Mouse (Mus musculus): ENCODE measurements around the gene Hbb-bs.
A peak's percentile ranks its signal among the peaks of the same experiment; 100 is the strongest.
"Not testable (repeated sequence)": the region's sequence is repeated elsewhere in the genome, so short reads cannot be mapped to it uniquely, and the experiment has no call there.

The Hbb-bs gene

GRCm38 (mm10) chr7:103811223-103811845, 16.6 kb downstream of the Hbb-bs start:
- DNase-seq (ENCODE audit: low read depth, low spot score): no peak

DNA sequence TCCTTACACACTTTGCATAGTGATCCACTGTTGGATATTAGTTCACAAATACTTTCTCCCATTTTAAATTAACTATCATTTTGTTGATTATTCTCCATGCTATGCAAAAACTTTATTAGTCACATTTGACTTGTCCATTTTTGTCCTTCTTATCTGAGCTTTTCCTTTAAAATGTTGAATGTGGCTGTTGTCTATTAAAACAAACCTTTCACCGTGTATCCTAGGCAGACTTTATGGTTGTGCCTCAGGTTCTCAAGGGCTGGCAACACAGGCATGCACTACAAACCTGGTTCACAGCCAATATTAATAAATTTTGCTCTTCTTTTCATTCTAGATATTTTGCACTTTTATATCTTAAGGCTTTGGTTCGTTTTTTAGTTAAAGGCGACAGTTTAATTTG, 17.1 kb downstream of the Hbb-bs start:
- DNase-seq (ENCODE audit: low read depth, low spot score): no peak

- DNase-seq (ENCODE audit: low read depth, low spot score): no peak
Measured at GRCm38 (mm10) chr7:103810296-103810695, 17.6 kb downstream of the Hbb-bs start.

DNA sequence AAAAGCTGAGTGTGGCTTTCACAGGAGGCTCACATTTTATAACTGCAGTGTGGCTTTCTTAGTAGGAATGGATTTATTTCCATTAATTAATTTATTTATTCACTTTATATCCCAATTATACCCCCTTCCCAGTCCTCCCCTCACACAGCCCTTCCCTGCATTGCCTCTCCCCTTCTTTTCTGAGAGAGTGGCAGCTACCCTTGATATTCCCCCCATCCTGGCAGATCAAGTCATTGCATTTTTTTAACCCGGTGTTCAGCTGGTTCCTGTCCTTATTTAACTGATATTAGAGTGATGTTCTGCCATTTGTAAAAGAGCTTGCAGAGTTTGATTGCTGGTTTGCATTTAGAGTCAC, 18.1 kb downstream of the Hbb-bs start:
- DNase-seq (ENCODE audit: low read depth, low spot score): no peak

DNA sequence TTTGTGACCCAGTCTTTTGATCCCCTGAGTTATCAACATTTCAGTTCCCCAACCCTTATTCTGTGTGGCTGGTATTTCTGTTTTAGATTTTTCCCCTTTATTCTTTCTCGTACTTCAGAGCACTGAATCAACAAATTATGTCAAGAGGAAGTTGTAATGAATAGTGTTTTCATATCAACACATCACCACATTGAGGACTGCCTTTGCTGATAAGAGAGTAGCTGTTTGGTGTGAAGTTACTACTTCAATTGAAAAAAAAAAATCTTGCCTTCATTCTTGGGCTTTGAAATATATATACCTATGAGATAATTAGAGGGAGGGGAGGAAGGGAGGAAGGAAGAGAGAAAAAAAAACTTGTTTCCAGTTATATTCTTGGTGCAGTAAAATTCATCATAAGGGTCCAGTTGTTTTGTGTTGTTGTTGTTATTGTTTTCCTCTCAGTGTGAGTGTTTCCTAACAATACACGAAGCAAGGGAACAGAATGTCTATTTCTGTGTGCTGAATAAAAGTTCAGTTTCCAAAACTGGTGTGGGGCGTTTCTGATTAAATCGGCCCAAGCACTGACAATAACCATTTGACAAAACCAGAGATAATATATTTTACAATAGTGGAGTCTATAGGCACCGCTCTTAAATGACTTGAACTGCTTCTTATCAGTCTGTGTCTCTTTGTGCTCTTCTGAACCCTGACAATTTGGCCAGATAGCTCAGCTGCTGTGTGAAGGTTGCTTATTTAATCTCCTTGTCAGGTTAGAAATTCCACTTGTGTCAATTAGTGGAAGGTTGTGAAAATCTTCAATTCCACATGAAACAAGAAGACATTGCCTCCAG, 18.7 kb downstream of the Hbb-bs start:
- no peak for DNase-seq (ENCODE audit: low read depth, low spot score)

DNA sequence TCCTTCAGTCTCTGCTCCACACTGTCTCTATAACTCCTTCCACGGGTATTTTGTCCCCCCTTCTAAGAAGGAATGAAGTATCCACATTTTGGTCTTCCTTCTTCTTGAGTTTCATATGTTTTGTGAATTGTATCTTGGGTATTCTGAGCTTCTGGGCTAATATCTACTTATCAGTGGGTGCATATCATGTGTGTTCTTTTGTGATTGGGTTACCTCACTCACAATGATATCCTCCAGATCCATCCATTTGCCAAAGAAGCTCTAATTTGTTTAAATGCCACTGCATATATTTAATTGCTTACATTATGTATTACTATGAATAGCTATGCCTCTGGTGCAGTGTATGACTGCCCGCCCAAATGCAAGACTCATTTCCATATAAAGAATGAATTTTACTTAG, 19.8 kb downstream of the Hbb-bs start:
- not testable (repeated sequence) for DNase-seq (ENCODE audit: low read depth, low spot score)

- peak; percentile 11 for DNase-seq (ENCODE audit: low read depth, low spot score)
Measured at GRCm38 (mm10) chr7:103806856-103807255, 21.0 kb downstream of the Hbb-bs start.

DNA sequence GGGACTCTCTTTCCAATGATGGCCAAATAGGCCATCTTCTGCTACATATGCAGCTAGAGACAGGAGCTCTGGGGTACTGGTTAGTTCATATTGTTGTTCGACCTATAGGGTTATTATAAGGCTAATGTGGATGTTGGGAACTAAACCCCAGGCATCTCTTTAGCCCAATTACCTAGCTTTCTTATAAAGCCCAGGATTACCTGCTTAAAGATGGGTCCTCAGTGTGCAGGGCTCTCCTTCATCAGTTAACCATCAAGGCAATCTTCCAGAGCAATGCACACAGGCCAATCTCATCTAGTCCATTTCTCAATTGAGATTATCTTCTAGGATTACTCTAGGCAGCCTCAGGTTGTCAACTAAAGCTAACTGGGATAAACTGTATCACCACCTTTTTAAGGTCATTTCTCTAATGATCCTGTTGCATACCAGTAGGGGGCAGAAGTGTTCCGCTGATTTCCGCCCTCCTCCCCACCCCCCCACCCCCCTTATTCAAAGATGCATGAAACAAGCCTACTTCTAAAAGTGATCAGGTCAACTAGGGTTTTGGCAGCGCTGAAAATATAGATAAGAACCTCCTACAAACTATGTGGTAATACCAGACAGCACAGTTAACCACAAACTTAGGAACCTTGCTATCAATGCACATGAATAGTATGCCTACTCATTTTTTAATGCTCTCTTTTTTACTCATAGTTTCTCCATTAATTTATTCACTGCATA, 35.1 kb downstream of the Hbb-bs start:
- DNase-seq (ENCODE audit: low read depth, low spot score): no peak

DNA sequence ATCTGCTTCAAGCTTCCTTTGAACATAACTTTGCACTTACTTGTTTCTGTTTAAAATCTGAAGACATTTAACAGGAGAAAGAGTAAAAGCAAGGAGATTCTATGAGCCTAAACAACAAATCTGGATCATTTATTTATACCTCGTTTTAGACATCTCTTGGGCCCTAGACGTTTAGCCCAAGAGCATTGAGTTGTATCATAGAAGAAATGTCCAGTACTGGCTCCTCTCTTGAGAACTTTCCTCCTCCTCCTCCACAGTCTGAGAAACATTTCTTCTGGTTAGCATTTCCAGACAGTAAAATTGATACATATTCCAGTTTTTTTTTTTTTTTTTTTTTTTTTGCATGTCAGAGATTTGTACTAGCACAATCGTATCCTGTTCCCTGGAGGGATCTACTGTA, 36.2 kb downstream of the Hbb-bs start, which contains the start of gene Olfr67:
Gene Olfr67 (minus strand): TSS at position 101 of the 400 bp plus-strand sequence.
- no peak for DNase-seq (ENCODE audit: low read depth, low spot score)

GRCm38 (mm10) chr7:103779598-103779997, 48.3 kb downstream of the Hbb-bs start, which contains the start of gene Olfr68:
Gene Olfr68, minus strand, starts transcription at chr7:103779698.
- DNase-seq (ENCODE audit: low read depth, low spot score): no peak

DNA sequence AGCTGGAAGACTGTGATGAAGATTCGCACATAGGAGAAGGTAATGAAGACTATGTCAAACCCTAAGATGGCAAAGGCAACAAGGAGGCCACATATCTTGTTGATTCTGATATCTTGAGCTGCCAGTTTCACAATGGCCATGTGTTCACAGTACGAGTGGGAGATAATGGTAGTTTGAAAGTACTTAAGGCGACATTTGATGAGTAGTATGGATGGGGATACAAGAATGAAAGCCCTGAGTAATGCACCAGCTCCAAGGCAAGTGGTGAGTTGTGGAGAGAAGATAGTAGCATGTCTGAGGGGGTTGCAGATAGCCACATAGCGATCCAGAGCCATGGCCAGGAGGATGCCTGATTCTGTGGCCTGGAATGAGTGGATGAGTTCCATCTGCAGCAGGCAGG, 50.2 kb downstream of the Hbb-bs start:
- not testable (repeated sequence) for DNase-seq (ENCODE audit: low read depth, low spot score)

Measured in WW6 (cell line).